Mouse (Mus musculus): ENCODE measurements around the gene Hip1. TPM values are rescaled to one million over a fixed set of nuclear protein-coding genes. Genes with fewer than 3 reads are reported as not detected.

Gene Hip1
- polyA plus RNA-seq, 1 experiment from 2014 or later, result 49.4 TPM

GRCm38 (mm10) chr5:135551591-135551990, 6.7 kb upstream of the Hip1 start:
- H3K4me2 ChIP-seq, result no peak overlapping the region
- no peaks in the 10 kb centered on the region for H3K9me3 ChIP-seq (ENCODE audit: low read depth, low read length)
- H3K4me3 ChIP-seq (ENCODE audit: low read depth, low read length), result no peak overlapping the region
- ATAC-seq (ENCODE audit: insufficient read depth) (no peak), DNase-seq (no peak)
- H3K27me3 ChIP-seq (ENCODE audit: insufficient read depth, low read length), result no peaks in the 10 kb centered on the region
- H3K4me1 ChIP-seq (ENCODE audit: insufficient read depth), result no peaks in the 10 kb centered on the region
- TF ChIP-seq CTCF (IDR thresholded peaks at IDR 0.05; ENCODE audit: low read depth), result no peak
- H3K9ac ChIP-seq, result no peak overlapping the region
- 62% methylated on average over 3 of the region's 3 CpGs for WGBS
- H3K36me3 ChIP-seq (ENCODE audit: insufficient read depth), result no peaks in the 10 kb centered on the region
- no peak overlapping the region for H3K27ac ChIP-seq (ENCODE audit: low read depth)

- WGBS, result 25% methylated on average over 3 of the region's 3 CpGs
- peak; percentile 59 for DNase-seq
- TF ChIP-seq CTCF (IDR thresholded peaks at IDR 0.05; ENCODE audit: low read depth), result peak; percentile 49
Observed at GRCm38 (mm10) chr5:135550910-135551309, 6.0 kb upstream of the Hip1 start.

GRCm38 (mm10) chr5:135547990-135548389, 3.1 kb upstream of the Hip1 start:
- WGBS, result 81% methylated on average over 2 of the region's 2 CpGs
- no peak overlapping the region for H3K4me2 ChIP-seq
- H3K27ac ChIP-seq (ENCODE audit: low read depth), result no peak overlapping the region
- H3K36me3 ChIP-seq (ENCODE audit: insufficient read depth), result no peaks in the 10 kb centered on the region
- H3K9me3 ChIP-seq (ENCODE audit: low read depth, low read length), result no peaks in the 10 kb centered on the region
- no peak for TF ChIP-seq CTCF (IDR thresholded peaks at IDR 0.05; ENCODE audit: low read depth)
- no peak for DNase-seq
- ATAC-seq (ENCODE audit: insufficient read depth), result no peak
- no peaks in the 10 kb centered on the region for H3K27me3 ChIP-seq (ENCODE audit: insufficient read depth, low read length)
- H3K4me3 ChIP-seq (ENCODE audit: low read depth, low read length), result no peak overlapping the region
- H3K4me1 ChIP-seq (ENCODE audit: insufficient read depth), result peaks cover 5% of the 10 kb centered on the region; the same call in 1 of the 2 replicates
- no peak overlapping the region for H3K9ac ChIP-seq

More at GRCm38 (mm10) chr5:135550910-135551309, 6.0 kb upstream of the Hip1 start:
- H3K27ac ChIP-seq (ENCODE audit: low read depth), result no peak overlapping the region
- ATAC-seq (ENCODE audit: insufficient read depth), result no peak
- no peaks in the 10 kb centered on the region for H3K4me1 ChIP-seq (ENCODE audit: insufficient read depth)
- H3K36me3 ChIP-seq (ENCODE audit: insufficient read depth), result no peaks in the 10 kb centered on the region
- no peaks in the 10 kb centered on the region for H3K27me3 ChIP-seq (ENCODE audit: insufficient read depth, low read length)
- no peak overlapping the region for H3K9ac ChIP-seq
- no peak overlapping the region for H3K4me3 ChIP-seq (ENCODE audit: low read depth, low read length)
- H3K4me2 ChIP-seq, result no peak overlapping the region
- H3K9me3 ChIP-seq (ENCODE audit: low read depth, low read length), result no peaks in the 10 kb centered on the region

GRCm38 (mm10) chr5:135544032-135544558, 825 bp downstream of the Hip1 start:
- DNase-seq (peak; percentile 68), ATAC-seq (ENCODE audit: insufficient read depth) (no peak)
- peak overlapping the region; percentile 69 for H3K4me3 ChIP-seq (ENCODE audit: low read depth, low read length)
- no peak for TF ChIP-seq CTCF (IDR thresholded peaks at IDR 0.05; ENCODE audit: low read depth)
- H3K9me3 ChIP-seq (ENCODE audit: low read depth, low read length), result no peaks in the 10 kb centered on the region
- H3K27me3 ChIP-seq (ENCODE audit: insufficient read depth, low read length), result no peaks in the 10 kb centered on the region
- peaks cover 5% of the 10 kb centered on the region; the same call in 1 of the 2 replicates for H3K4me1 ChIP-seq (ENCODE audit: insufficient read depth)
- H3K4me2 ChIP-seq, result peak overlapping the region; percentile 98
- WGBS, result 3% methylated on average over 15 of the region's 15 CpGs
- no peak overlapping the region for H3K27ac ChIP-seq (ENCODE audit: low read depth)
- H3K9ac ChIP-seq, result peak overlapping the region; percentile 52
- no peaks in the 10 kb centered on the region for H3K36me3 ChIP-seq (ENCODE audit: insufficient read depth)

GRCm38 (mm10) chr5:135537794-135538214, 7.1 kb downstream of the Hip1 start:
- no peak; the same call in 1 of the 2 replicates for ATAC-seq (ENCODE audit: insufficient read depth)
- 76% methylated on average over 10 of the region's 10 CpGs for WGBS

GRCm38 (mm10) chr5:135537326-135537725, 7.6 kb downstream of the Hip1 start:
- no peak for TF ChIP-seq CTCF (IDR thresholded peaks at IDR 0.05; ENCODE audit: low read depth)
- no peak overlapping the region for H3K9ac ChIP-seq
- H3K27ac ChIP-seq (ENCODE audit: low read depth), result no peak overlapping the region
- DNase-seq (peak; percentile 10), ATAC-seq (ENCODE audit: insufficient read depth) (no peak; the same call in 1 of the 2 replicates)
- no peak overlapping the region for H3K4me2 ChIP-seq
- H3K4me1 ChIP-seq (ENCODE audit: insufficient read depth), result no peaks in the 10 kb centered on the region; the same call in 1 of the 2 replicates
- peaks cover 3% of the 10 kb centered on the region; the same call in 1 of the 2 replicates for H3K9me3 ChIP-seq (ENCODE audit: low read depth, low read length)
- H3K4me3 ChIP-seq (ENCODE audit: low read depth, low read length), result no peak overlapping the region
- no peaks in the 10 kb centered on the region for H3K27me3 ChIP-seq (ENCODE audit: insufficient read depth, low read length)
- WGBS, result 64% methylated on average over 4 of the region's 4 CpGs
- H3K36me3 ChIP-seq (ENCODE audit: insufficient read depth), result no peaks in the 10 kb centered on the region

More at GRCm38 (mm10) chr5:135537794-135538214, 7.1 kb downstream of the Hip1 start:
- Histone ChIP-seq H3K4me2 (no peak overlapping the region), H3K27me3 (ENCODE audit: insufficient read depth, low read length) (no peaks in the 10 kb centered on the region), H3K27ac (ENCODE audit: low read depth) (no peak overlapping the region), H3K4me3 (ENCODE audit: low read depth, low read length) (no peak overlapping the region), H3K9me3 (ENCODE audit: low read depth, low read length) (peaks cover 3% of the 10 kb centered on the region; the same call in 1 of the 2 replicates), H3K36me3 (ENCODE audit: insufficient read depth) (no peaks in the 10 kb centered on the region), H3K4me1 (ENCODE audit: insufficient read depth) (no peaks in the 10 kb centered on the region; the same call in 1 of the 2 replicates), H3K9ac (no peak overlapping the region)
- TF ChIP-seq CTCF (IDR thresholded peaks at IDR 0.05; ENCODE audit: low read depth), result no peak
- DNase-seq, result no peak

- H3K9me3 ChIP-seq (ENCODE audit: low read depth, low read length), result peaks cover 3% of the 10 kb centered on the region; the same call in 1 of the 2 replicates
- DNase-seq (no peak), ATAC-seq (ENCODE audit: insufficient read depth) (no peak)
- H3K4me2 ChIP-seq, result no peak overlapping the region
- H3K4me3 ChIP-seq (ENCODE audit: low read depth, low read length), result no peak overlapping the region
- no peaks in the 10 kb centered on the region; the same call in 1 of the 2 replicates for H3K4me1 ChIP-seq (ENCODE audit: insufficient read depth)
- no peaks in the 10 kb centered on the region for H3K27me3 ChIP-seq (ENCODE audit: insufficient read depth, low read length)
- H3K36me3 ChIP-seq (ENCODE audit: insufficient read depth), result no peaks in the 10 kb centered on the region
- H3K9ac ChIP-seq, result no peak overlapping the region
- no peak for TF ChIP-seq CTCF (IDR thresholded peaks at IDR 0.05; ENCODE audit: low read depth)
- H3K27ac ChIP-seq (ENCODE audit: low read depth), result no peak overlapping the region
Observed at GRCm38 (mm10) chr5:135535867-135536266, 9.1 kb downstream of the Hip1 start.

Measured in lung, embryonic 14.5 days (tissue).